Mouse (Mus musculus): ENCODE results near the gene Rpp25l.
"Not testable (repeated sequence)": the region's sequence is repeated elsewhere in the genome, so short reads cannot be mapped to it uniquely, and the experiment has no call there.

Rpp25l gene

DNA sequence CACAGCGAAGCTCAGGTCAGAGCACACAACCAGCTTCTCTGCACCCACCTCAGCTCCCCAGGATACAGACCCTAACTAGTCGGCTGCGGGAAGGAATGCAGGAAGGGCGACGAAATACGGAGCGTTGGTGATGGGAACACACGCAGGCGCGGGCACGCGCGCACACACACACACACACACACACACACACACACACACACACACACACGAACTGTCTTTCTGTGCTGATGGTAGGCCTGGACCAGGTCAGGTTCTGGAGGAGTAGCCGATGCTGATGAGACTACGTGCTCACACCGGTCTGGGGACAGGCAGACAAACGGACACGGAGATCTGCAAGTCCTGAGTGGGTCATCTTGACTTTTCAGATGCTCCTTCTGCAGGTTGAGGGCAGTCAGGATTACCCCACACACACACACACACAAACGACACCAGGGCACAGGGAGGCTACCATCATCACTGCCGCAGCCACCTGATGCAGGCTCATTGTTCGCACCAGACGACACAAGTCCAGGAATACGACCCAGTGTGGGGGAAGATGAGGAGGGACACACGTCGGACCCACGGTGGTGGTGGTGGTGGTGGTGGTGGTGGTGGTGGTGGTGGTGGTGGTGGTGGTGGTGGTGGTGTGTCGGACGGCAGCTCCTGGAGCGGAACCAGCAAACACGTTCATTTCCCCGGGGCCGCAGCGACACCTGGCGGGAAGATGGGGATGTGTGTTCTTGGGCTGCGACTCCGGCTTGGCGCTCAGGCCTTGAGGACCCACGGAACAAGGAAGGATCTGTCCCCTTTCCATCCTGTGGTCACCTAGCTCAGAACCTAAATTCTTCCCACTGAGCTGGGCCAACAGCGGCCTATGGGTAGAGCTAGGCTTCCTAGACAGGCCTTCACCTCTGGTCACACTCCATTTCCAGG, 16.1 kb downstream of the Rpp25l start, which contains the start of gene Cntfr:
Gene Cntfr (minus strand): TSS at position 160 of the 912 bp plus-strand sequence.
- DNase-seq (ENCODE audit: low spot score): not testable (repeated sequence)

DNA sequence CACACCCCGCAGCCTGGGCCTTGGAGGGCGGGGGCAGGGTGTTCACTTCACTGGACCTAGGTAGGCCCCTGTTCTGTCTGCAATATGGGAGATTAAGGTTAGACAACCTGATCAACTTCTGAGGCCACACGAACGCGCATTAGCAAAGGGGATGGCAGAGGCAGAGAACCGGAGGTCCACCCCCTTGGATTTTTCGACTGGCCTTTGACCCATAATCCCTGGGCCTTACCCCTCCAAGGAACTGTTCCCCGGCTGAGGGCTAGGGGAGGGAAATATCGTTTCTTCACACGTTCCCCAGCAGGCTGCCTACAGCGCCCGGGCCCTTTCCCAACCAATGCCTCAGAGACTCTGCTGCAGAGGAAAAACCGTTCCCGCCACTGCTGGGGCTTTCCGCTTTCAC, 16.9 kb downstream of the Rpp25l start:
- DNase-seq (ENCODE audit: low spot score): not testable (repeated sequence)

DNA sequence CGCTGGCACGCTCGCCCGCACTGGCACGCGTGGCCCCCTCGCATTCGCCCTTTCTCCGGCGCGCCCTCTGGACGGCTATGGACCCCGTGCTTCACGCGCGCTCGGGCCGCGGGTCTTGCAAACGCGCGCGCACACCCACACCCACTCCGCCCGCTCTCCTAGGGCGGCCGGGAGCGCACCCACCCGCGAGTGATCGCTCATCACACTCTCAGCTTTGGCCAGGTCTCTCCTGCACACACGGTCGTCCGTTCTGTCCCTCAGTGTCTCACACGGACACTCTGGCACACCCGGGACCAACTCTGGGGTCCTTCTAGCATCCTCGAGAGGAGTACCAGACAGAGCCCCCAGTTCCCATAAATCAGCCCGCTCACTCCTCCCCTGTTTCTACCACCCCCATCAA, 17.5 kb downstream of the Rpp25l start:
- not testable (repeated sequence) for DNase-seq (ENCODE audit: low spot score)

DNA sequence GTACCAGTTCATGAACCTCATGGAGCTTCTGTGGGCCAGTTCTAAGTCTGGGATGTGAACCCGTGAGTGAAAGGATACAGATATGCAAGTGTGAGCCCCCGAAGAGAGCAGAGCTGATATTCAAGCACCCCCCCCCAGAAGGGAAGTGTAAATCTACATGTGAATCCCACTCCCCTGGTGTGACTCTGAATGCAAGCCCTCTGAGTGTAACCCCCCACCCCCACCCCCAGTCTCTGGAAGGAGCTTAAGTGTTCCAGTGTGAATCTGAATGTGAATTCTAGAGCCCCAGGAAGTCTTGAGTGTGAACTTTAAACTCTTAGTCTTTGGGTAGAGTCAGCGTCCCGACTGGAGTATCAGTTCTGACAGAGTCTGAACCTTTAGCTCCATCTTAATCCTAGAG, 19.8 kb downstream of the Rpp25l start:
- not testable (repeated sequence) for DNase-seq (ENCODE audit: low spot score)

DNA sequence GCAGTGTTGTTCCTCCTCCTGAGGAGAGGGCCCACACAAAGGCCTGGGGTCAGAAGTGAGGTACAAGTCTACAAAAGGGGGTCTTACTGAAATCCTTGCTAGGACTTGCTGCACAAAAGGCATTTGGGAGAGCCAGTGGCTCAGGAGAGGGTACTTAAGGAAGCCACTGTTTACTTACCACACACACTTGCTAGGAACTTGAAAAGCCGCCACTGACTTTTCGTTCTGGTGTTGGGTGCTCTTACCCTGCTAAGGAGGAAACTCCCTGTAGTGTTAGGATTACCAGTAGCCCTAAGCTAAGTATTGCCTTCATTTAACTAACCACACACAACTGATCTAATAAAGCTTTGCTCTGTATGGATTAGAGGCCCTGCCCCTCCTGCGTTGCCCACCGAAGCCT, 23.3 kb downstream of the Rpp25l start:
- DNase-seq (ENCODE audit: low spot score): not testable (repeated sequence)

DNA sequence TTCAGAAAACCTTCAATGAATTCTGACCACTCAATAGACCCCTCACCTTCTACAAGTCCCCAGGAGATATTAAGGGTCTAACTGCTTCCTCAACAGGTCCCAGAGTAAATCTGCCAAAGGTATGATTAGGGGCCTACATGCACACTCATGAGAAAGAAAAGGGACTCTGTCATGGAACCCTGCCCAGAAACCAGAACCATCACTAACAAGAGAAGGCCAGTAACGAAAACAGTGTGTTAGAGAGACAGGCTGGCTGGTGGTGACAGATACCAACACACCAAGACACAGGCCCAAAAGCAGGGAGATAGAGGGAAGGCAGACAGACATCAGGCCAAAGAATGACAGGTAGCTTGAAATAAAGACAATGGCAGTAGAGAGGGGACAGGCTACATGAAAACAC, 24.8 kb downstream of the Rpp25l start:
- DNase-seq (ENCODE audit: low spot score): not testable (repeated sequence)

DNA sequence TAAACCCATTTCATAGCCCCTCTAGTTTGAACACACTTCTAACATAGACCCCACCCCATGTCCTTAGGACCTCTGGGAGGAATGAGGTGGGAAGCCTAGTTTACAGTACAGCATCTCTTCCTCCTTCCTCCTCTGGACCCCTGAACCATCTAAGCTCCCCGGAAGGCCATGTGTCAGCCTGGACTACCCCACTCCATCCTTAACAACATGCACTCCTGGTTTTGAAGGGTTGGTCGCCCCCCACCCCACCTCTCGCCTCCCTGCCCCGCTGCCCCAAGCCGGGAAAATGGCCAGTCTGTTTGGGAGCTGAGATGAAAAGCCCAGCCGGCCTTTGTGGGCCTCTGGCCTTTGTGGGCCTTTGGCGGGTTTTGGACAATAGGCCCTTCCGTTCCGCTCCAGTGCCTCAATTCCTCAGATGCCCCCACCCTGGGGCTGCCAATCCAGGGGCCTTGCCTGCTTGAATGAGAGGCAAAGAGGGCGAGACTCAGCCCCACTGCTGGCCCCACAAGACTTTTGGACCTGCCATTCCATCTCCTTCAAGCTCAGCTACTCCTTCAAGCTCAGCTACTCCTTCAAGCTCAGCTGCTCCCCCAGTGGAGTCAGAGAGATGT, 27.3 kb downstream of the Rpp25l start:
- DNase-seq (ENCODE audit: low spot score): not testable (repeated sequence)

DNA sequence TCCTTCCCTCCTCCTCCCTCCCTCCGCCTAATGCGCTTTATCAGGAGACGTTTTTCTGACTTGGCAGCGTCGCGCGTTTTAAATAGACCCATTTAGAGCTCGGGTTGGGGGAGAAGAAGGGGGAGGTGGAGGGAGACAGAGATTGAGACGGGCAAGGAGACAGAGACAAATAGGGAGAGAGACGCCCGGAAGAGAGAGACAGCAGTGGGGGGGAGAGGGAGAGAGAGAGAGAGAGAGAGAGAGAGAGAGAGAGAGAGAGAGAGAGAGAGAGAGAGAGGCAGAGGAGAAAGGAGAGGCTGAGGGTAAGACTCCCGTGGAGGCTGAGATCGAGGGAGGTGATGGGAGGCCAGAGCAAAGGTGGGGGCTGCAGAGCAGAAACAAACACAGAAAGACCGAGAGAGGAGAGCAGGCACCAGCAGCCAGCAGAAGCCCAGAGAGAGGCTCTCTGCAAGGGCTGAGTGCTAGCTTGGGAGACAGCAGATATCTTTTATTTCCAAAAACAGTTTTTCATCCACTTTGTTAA, 28.3 kb downstream of the Rpp25l start:
- not testable (repeated sequence) for DNase-seq (ENCODE audit: low spot score)

DNA sequence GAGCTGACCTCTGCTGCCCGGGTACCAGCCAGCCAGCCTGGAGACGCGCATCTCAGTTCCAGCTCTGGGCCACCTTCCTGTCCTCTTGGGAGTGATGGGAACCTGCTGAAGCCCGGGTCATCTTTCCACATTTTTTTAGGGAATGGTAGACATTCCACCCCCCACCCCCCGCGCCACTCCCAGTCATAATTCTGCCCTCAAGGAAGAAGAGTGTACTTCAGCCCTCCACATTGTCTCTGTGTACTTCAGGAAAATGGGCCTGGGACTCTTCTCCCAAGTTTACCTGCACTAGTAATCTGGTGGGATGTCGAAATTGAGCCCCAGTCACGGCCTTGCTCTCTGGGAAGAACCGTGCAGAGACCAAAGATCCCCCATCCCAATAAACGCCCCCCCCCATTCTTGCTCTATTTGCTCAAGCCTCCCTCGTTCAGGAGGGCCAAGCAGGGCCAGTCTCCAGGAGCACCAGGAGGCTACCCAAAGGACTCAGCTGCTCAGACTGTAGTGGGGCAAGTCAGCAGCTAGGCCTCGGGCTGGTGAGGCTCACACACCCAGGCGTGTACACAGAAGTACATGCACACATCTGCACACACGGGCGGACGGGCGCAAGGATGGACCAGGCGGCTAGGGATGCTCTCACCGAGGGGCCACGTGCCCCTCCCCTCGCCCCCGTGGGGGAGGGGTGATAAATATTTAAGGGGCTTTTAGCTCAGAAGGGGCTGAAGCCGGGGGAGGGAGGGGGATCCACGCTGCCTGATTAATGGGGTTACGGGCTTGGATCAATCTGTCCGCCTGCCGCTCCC, 29.0 kb downstream of the Rpp25l start:
- not testable (repeated sequence) for DNase-seq (ENCODE audit: low spot score)

DNA sequence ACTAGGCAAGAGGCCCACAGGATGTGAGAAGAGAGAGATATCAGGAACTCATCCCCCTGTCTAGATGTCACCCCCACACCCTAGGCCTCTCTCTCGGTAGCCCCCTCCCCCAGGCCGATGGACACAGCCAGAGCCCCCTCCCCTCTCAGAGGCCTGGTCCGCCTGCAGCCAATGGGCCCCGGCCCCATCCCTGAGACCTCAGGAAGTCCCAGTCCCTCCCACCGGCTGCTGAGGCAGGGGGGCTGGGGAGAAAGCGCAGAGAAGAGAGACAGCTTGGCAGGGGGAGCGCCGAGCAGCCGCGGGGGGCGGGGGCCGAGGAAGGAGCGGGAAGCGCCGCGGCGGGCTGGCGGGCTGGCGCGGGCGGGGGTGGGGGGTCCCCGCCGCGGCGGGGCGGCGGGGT, 30.0 kb downstream of the Rpp25l start:
- not testable (repeated sequence) for DNase-seq (ENCODE audit: low spot score)

DNA sequence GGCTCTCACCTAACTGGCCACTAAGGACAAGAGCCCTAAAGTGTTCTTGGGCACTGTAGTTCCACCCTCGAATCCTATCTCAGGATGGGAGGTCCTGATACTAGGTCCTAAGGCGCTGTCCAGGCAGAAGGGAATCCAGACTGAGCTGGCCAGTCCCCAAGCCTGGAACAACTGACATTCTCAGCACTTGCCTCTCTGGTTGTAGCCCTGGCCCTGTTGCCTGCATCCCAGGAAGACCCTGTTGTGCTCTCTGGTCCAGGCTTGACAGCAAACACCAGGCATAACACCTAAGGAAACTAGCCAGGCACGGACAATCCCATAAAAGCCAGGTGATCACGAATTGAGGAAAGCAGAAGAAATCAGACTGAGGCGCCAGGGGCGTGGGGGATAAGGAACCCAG, 30.5 kb downstream of the Rpp25l start:
- no peak for DNase-seq (ENCODE audit: low spot score)

DNA sequence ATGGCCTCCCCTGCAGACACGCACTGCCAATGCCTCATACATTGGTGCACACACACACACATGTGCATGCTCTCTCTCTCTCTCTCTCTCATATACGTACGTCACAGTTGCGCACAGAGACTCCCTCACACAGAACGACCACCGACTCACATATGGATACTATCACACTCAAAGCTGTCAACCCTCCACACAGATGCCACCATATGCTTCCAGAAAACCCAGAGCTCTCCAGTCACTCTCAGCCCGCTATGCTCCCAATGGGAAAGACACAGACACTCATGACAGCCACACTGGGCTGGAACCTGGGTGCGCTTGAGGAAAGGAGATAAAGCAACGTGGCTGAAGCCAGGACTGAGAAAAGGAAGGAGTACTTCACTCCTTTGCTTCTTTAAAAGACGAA, 31.4 kb downstream of the Rpp25l start:
- DNase-seq (ENCODE audit: low spot score): no peak

DNA sequence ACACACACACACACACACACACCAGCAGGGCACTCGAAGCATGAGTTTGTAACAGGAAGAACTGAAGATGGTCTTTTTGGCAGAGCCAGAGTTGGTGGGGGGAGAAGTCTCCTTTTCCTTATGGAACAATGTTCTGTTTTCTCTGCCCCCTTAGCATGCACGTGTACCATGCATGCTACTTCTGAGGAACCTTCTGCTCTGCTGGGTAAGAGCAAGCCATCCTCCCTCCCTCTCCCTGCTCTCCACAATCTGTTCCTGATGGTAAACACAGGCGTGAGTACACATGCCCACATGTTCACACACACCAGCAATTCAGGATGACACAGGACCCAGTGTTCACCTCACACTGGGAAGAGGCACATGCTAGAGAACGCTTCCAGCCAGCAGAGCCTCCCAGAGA, 32.2 kb downstream of the Rpp25l start:
- no peak for DNase-seq (ENCODE audit: low spot score)

DNA sequence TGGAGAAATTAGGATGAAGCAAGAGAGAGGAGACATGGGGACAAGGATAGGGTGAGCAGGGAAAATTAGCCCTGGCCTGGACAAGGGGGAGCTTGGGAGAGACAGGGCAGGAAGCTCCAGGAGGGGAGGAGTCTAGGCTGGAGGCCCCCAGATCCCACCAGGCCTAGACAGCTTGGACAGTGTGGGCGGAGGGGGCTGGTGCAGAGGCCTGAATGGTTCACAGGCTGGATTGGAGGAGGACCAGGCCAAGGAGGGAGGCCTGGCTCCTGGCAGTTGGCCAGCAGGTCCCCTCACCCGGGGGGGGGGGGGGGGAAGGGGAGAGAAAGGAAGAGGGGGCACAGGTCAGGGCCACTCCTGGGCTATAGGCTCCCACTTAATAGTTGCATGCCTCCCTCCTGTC, 34.0 kb downstream of the Rpp25l start:
- DNase-seq (ENCODE audit: low spot score): no peak

DNA sequence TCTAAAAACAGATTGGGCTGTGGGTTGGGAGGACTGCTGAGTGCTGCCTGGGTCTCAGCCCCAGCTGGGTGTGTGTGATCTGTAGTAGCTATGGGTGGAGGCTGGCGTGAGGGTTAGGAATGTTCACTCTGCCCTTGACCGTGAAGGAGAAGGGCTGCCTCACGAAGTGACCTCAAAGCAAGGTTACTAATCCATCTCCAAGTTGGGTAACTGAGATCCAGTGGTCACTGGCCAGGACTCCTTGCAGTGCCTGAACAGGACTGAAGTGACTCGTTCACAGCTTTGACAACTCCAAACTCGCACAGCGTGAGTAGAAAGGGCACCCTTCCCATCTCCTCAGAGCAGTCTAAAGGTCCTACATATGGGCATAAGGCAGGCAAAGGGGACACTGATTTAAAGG, 34.5 kb downstream of the Rpp25l start:
- no peak for DNase-seq (ENCODE audit: low spot score)

DNA sequence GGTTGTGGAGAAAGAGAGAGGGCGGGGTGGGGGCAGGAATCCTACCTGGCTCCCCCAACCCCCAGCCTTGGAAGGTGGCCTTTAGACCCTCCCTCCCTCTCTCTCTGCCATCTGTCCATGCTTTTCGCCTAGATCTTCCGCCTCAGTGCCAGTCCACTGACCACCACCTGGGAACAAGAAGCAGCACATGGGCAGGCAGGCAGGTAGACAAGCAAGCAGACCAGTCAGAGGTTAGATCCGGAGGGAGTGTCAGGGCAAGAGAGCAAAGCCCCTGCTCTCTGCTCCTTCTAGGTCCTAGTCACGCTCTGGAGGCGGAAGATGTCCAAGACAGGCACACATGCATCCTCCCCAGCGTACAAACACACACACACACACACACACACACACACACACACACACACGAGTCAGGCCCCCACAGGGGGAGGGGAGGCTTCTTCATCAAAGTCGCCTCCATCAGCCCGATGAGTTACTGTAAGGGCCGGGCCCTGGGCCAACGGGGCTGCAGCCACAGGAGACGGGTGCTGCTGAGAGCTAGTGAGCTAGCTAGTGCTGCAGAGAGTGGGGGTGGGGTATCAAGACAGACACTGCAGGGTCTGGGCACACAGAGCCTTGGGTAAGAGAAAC, 36.2 kb downstream of the Rpp25l start:
- no peak for DNase-seq (ENCODE audit: low spot score)

DNA sequence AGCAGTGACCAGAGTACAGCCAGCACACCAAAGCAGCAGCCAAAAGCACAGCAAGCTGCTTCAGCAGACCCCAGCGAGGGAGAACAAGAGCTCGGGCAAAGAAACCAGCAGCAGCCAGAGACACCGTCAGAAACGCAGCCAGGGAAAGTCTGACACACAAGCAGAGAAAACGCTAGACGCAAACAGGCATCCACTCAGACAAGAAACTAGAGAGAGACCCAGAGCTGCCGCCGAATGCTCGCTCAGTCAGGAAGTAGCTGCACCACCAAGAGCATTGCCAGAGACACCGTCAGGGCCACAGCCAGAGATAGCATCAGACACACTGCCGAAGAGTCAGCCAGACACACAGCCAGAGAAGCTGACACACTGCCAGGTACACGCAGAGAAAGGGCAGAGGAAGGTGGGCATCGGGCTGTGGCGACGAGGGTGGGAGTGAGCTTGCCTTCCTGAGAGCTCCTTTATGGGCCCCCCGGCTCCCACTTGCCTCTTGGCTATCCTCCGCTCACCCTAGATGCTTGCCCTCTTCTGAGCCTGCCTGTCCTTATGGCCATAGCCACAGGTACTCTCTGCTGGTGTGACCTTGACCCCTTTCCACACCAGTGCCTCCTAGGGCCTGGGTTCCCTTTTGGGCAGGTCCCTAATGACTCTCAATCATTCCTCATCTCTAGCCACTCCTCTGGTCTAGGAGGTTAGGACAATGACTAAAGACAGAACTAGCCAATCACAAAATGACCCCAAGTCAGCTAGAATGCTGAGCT, 36.9 kb downstream of the Rpp25l start:
- no peak for DNase-seq (ENCODE audit: low spot score)

DNA sequence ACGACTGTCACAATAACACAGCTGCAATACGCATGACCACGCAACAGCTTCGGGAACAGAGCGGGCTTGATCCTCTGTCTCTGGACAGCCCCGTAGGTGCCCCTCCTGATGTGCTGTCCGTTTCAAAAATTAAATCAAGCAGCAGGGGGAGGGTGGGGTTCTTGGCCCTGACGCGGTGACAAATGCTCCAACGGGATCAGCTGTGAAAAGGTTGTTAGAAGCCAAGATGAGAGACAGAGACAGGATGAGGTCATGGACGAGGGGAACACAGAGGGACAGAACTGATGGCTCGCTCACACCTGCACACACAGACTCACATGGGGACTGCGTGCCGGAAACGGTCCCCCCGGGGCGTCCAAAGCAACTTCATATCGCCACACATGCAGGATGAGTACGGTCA, 40.1 kb downstream of the Rpp25l start:
- DNase-seq (ENCODE audit: low spot score): no peak

DNA sequence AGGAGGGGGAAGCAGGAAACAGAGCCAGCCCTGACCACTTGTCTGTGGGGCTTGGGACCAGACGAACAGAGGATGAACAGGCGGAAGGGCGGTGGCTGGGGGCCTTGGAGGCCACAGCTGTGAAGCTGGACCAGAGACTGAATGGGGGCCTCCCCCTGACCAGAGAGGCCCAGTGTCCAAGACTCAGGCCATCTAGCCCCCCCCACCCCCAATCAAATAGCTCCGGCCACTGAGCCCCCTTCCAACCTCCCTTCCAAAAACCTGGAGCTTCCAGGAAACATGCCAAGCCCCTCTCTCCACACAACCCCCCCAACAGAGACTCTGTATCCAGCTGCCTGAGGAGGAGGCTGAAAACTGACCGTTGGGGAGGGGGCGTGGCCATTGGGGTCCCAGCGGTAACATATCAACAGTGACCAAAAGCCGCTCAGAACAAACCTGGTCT, 40.8 kb downstream of the Rpp25l start:
- no peak for DNase-seq (ENCODE audit: low spot score)

DNA sequence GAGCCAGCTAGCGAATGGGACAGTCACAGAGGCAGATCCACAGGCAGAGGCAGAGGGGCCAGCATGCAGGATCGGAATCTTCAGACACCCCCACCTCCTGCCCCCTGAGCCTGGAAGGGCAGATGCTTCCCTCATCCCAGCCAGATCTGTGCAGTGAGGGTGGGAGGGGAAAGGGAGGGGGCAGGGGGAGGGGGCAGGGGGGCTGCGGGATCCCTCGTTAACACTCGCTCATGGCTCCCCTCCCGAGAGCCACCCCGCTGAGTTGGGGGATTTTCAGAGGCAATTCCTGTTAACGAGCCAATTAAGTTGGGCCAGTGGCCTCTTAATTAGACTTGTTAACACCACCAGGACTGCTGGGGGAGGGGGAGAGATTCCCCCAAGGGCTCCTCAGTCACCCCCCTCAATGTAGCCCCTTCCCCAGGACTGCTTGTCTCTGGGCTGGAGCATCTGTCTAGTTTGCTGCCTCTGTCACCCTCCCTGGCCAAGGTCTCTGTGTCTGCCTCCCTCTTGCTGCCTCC, 41.3 kb downstream of the Rpp25l start:
- DNase-seq (ENCODE audit: low spot score): no peak

DNA sequence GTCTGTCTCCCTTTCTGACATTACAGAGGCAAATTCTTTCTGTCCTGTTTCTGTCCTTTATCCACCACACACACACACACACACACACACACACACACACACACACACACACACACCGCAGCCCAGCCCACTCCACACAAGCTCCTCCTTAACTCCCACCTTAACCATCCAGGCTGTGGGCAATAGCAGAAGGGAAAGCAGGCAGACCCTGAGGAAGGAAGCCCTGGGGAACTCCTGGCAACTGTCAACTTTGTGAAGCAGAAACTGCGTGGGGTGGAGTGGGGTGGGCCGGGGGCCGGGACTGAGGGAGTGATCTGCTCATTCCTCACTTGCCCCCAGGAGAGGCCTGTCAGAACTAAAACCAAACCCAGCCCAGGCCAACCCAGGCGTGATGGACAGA, 41.8 kb downstream of the Rpp25l start:
- no peak for DNase-seq (ENCODE audit: low spot score)

Data from yolk sac, embryonic 10.5 days (tissue).